Mouse (Mus musculus) gastrocnemius, adult 8-10 months (tissue): ENCODE results near the gene Socs1. TPM values are rescaled to one million over a fixed set of nuclear protein-coding genes. Genes with fewer than 3 reads are reported as not detected.
A peak's percentile ranks its signal among the peaks of the same experiment; 100 is the strongest.
"Not testable (repeated sequence)": the region's sequence is repeated elsewhere in the genome, so short reads cannot be mapped to it uniquely, and the experiment has no call there.

Source experiments
- DNase-seq, 2 experiments: peaks; one replicate each; pipeline ENCODE4 v3.0.0; 2022; ENCODE audit warnings: low spot score in 2 of 2
- total RNA-seq, 4 experiments: library from RNA; stranded (reverse); gene quantifications; 2 replicates each; pipeline ENCODE4 v1.2.4; 2022

The Socs1 gene
- total RNA-seq: under 1 TPM in 3 of 4 experiments, not detected in 1; 0.31 to 0.49 (median 0.35) TPM

- peak; percentile 71 to 77 for DNase-seq
Measured at GRCm38 (mm10) chr16:10785371-10786231, at the start of gene Socs1. Gene Socs1, minus strand, starts transcription at chr16:10785536.

DNA sequence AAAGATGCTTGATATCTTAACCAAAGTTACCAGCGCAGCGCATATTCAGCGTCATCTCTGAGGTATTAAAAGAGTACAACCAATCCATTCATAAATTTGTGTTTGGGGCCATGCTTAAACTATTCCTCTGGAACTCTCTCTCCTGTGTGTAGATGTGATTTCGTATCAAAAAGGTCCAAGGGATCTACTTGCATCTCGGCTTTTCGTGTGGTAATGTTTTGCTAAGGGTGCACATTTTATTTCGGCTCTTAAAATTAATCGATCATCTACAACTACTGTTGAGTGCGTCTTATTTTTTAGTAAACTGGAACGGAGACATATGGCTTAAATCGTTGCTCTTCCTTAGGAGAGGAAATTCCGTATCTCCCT lies 49.2 kb upstream of the Socs1 start:
- no peak for DNase-seq

DNA sequence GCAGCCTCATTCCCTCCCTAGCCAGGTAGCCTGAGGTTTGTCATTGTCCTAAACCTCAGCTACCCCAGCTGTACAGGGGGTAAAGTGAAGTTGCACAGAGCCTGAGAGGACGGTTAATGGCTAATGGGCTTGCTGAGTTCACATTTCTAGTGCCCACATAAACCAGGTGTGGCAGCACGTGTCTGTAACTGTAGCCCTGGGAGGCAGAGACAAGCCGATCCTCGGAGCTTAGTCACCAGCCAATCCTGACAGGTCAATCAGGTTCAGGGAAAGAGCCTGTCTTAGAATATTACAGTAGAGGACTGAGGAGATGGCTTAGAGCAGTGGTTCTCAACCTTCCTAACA lies 43.1 kb upstream of the Socs1 start:
- DNase-seq: no peak

GRCm38 (mm10) chr16:10827766-10828460 lies 42.6 kb upstream of the Socs1 start:
- no peak for DNase-seq

- DNase-seq: no peak
Measured at GRCm38 (mm10) chr16:10827269-10827668, 41.9 kb upstream of the Socs1 start.

GRCm38 (mm10) chr16:10825840-10826239 lies 40.5 kb upstream of the Socs1 start:
- no peak for DNase-seq

DNA sequence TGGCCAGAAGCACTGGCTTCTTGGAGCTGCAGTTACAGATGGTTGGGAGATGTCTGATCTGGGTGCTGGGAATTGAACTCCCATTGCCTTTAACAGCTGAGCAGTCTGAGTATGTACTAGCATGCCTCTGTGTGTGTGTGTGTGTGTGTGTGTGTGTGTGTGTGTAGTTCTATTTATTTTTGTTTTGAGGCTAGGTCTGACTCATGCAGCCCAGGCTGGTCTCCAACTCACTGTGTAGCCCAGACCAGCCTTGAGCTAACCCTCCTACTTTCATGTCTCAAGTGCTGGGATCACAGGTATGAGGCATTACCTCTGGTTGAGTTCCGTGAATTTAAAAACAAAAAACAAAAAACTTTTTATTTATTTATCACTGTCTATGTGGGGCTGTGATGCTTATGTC lies 39.2 kb upstream of the Socs1 start:
- DNase-seq: no peak

- DNase-seq: no peak
Measured at GRCm38 (mm10) chr16:10821387-10821786, 36.1 kb upstream of the Socs1 start.

GRCm38 (mm10) chr16:10819966-10820365 lies 34.6 kb upstream of the Socs1 start:
- no peak for DNase-seq

- no peak for DNase-seq
Measured at GRCm38 (mm10) chr16:10818579-10819135, 33.3 kb upstream of the Socs1 start.

GRCm38 (mm10) chr16:10814864-10815263 lies 29.5 kb upstream of the Socs1 start:
- no peak for DNase-seq

DNA sequence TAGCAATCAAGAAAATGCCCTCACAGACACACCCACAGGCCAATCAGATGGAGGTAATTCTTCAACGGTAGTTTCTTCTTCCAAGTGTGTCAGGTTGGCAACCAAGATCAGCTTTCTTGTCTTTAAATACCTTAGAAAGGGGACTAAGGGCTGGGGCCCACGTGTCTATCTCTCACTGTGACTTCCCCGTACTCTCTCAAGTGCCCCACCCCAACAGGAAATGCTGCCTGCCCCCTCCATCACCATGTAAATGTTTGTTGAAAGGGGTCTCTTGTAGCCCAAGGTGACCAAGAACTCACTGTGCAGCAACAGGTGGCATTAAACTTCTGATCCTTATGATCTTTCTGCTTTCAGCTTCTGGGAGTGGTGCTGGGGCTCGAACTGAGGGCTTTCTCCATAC lies 28.4 kb upstream of the Socs1 start:
- DNase-seq: no peak

- DNase-seq: no peak
Measured at GRCm38 (mm10) chr16:10812865-10813371, 27.6 kb upstream of the Socs1 start, which contains the start of gene Gm11172. Gene Gm11172, plus strand, starts transcription at chr16:10812915.

DNA sequence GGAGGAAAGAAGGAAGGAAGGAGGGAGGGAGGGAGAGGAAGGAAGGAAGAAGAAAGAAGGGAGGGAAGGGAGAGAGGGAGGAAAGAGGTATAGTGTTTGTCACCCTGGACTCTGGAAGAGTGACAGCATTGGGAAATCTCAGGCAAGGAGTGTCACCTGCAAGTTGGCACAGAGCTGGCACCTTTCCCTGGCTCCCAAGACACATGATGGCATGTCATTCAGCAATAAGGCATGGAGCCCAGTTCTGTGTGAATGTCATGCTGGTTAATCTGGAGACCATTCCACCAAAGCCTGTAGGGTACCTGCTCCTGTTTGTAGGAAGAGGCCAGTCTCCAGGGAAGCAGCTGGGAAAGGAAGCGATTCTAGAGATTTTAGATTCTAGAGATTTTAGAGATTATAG lies 25.0 kb upstream of the Socs1 start:
- no peak for DNase-seq

GRCm38 (mm10) chr16:10805789-10806527 lies 20.6 kb upstream of the Socs1 start, which contains the start of gene Prm1:
Gene Prm1, minus strand, starts transcription at chr16:10805839.
- DNase-seq: no peak

GRCm38 (mm10) chr16:10802420-10802819 lies 17.1 kb upstream of the Socs1 start:
- DNase-seq: not testable (repeated sequence)

DNA sequence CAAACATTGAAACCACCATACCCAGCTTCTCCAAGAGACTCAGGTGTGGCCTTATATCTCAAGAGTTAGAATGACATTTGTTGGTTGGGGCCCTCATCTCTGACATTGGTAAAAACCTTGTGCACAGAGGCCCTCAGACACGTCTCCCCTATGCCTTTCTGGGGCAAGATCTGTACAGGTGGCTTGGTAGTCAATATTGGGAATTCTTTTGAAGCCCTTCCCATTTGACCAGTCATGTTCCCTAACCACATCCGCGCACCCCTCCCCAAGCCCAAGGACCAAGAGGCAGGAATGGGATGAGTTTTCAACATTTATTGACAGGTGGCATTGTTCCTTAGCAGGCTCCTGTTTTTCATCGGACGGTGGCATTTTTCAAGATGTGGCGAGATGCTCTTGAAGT lies 10.7 kb upstream of the Socs1 start, which contains the start of gene Prm2:
Prm2 (minus strand) TSS at position 101 of the 400 bp plus-strand sequence.
- DNase-seq: no peak

- no peak for DNase-seq
Measured at GRCm38 (mm10) chr16:10790702-10791101, 5.4 kb upstream of the Socs1 start, which contains the start of gene Prm3. Gene Prm3, minus strand, starts transcription at chr16:10790914.

GRCm38 (mm10) chr16:10788866-10789265 lies 3.5 kb upstream of the Socs1 start:
- no peak for DNase-seq

DNA sequence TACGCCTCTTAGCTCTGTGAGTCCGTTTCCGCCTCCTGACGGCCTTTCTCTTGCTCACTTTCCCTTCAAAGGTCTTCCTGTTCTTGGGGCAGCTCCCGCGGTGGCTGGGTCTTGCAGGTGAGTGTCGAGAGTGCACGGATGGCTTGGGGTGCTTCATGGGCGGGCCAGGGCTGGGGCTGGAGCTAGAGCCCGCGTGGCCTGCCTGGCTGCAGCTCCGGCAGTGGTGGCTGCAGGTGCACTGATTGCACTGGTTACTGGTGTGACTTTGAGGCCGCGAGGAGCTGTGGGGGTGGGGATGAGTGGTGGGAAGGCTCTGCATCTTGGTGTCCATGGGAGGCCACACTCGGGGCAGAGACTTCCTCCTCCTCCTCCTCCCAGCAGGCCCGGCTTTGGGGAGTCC lies 2.9 kb upstream of the Socs1 start, which contains the start of gene Tnp2:
Tnp2 (minus strand) TSS at position 390 of the 400 bp plus-strand sequence.
- DNase-seq: no peak

DNA sequence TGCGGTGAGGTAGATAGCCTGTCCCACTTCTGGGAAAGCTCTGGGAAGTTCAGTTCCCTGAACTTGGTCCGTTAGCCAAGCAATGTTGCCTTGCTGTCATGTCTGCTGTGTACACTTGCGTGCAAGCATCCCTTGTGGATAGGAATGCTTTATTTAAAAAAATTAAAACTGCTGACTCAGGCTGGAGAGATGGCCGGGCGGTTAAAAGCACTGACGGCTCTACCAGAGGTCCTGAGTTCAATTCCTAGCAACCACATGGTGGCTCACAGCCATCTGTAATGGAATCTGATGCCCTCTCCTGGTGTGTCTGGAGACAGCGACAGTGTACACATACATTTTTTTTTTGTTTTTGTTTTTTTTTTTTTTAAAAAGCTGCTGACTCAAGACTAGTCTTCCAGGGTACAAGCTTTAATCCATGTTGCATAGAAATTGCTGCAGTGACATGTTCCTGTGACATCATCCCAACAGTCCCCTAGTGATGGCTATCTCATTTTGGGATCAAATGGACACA lies 2.3 kb upstream of the Socs1 start:
- DNase-seq: no peak
